Mouse (Mus musculus) MEL (cell line): ENCODE results near the gene Gpr174. TPM values are rescaled to one million over a fixed set of nuclear protein-coding genes. Genes with fewer than 3 reads are reported as not detected.

Experiments
- DNase-seq: peaks from one replicate; pipeline ENCODE4 v3.0.0; 2011; ENCODE audit warnings: low read depth, low spot score
- H3K27ac ChIP-seq: 2 replicates; pipeline ENCODE4 v1.5.1; 2012; ENCODE audit warnings: low read depth, mild to moderate bottlenecking, control low read depth, low read length, moderate library complexity; ENCODE audit not compliant: control insufficient read depth
- H3K27me3 ChIP-seq, 2 experiments: fragments of 150-350 bp in 1 of 2; sonication (generic) in 1 of 2; 2 replicates each; pipeline ENCODE4 v1.6.1; 2012; ENCODE audit warnings: low read length in 2 of 2, mild to moderate bottlenecking in 2 of 2, improper control_type of control experiment in 1 of 2, moderate library complexity in 1 of 2; ENCODE audit not compliant: insufficient read depth in 2 of 2, control insufficient read depth in 1 of 2
- H3K36me3 ChIP-seq, 2 experiments: 2 replicates each; pipeline ENCODE4 v1.6.1; 2012 to 2014; ENCODE audit warnings: low read length in 2 of 2, improper control_type of control experiment in 1 of 2, inconsistent platforms in 1 of 2, mild to moderate bottlenecking in 1 of 2; ENCODE audit not compliant: insufficient read depth in 2 of 2, control insufficient read depth in 1 of 2
- H3K4me1 ChIP-seq, 2 experiments: fragments of 150-350 bp in 1 of 2; sonication (generic) in 1 of 2; 2 replicates each; pipeline ENCODE4 v1.6.1; 2012; ENCODE audit warnings: low read length in 2 of 2, improper control_type of control experiment in 1 of 2, mild to moderate bottlenecking in 1 of 2; ENCODE audit not compliant: insufficient read depth in 2 of 2, control insufficient read depth in 1 of 2
- H3K4me3 ChIP-seq, 2 experiments: fragments of 150-350 bp in 1 of 2; sonication (generic) in 1 of 2; 2 replicates each; pipeline ENCODE4 v1.5.1; 2012; ENCODE audit warnings: low read depth in 2 of 2, low read length in 2 of 2, mild to moderate bottlenecking in 2 of 2, moderate library complexity in 2 of 2, control low read depth in 1 of 2, improper control_type of control experiment in 1 of 2; ENCODE audit not compliant: control insufficient read depth in 1 of 2, insufficient read depth in 1 of 2
- H3K79me2 ChIP-seq: 2 replicates; pipeline ENCODE4 v1.6.1; 2012; ENCODE audit warnings: mild to moderate bottlenecking, low read length, moderate library complexity; ENCODE audit not compliant: control insufficient read depth, poor library complexity, insufficient read depth
- H3K9ac ChIP-seq: 2 replicates; pipeline ENCODE4 v1.6.1; 2012; ENCODE audit warnings: low read depth, mild to moderate bottlenecking, control low read depth, low read length, moderate library complexity; ENCODE audit not compliant: control insufficient read depth, poor library complexity, severe bottlenecking
- H3K9me3 ChIP-seq: fragments of 150-350 bp; sonication (generic); replicated peaks from 2 replicates; pipeline ENCODE4 v1.6.1; 2012; ENCODE audit warnings: mild to moderate bottlenecking, low read length, improper control_type of control experiment, moderate library complexity; ENCODE audit not compliant: insufficient read depth
- CHD1 ChIP-seq: IDR thresholded peaks from 2 replicates; pipeline ENCODE4 v1.6.1; 2012; ENCODE audit warnings: low read depth, mild to moderate bottlenecking, inconsistent platforms, low read length, improper control_type of control experiment
- CHD2 ChIP-seq: IDR thresholded peaks from 2 replicates; pipeline ENCODE4 v1.6.1; 2011; ENCODE audit warnings: low read length, improper control_type of control experiment
- EP300 ChIP-seq, 2 experiments: IDR thresholded peaks; 2 replicates each; pipeline ENCODE4 v1.6.1; 2011; ENCODE audit warnings: improper control_type of control experiment in 2 of 2, low read length in 2 of 2, low read depth in 1 of 2, mild to moderate bottlenecking in 1 of 2
- GATA1 ChIP-seq: IDR thresholded peaks from 2 replicates; pipeline ENCODE4 v1.6.1; 2011; ENCODE audit warnings: low read depth, low read length, improper control_type of control experiment
- JUND ChIP-seq: IDR thresholded peaks from 2 replicates; pipeline ENCODE4 v1.6.1; 2011; ENCODE audit warnings: low read depth, mild to moderate bottlenecking, improper control_type of control experiment, low read length
- MAX ChIP-seq: IDR thresholded peaks from 2 replicates; pipeline ENCODE4 v1.6.1; 2011; ENCODE audit warnings: low read length, improper control_type of control experiment
- MXI1 ChIP-seq: IDR thresholded peaks from 2 replicates; pipeline ENCODE4 v1.6.1; 2011; ENCODE audit warnings: mild to moderate bottlenecking, low read depth, low read length, improper control_type of control experiment
- MYB ChIP-seq: IDR thresholded peaks from 2 replicates; pipeline ENCODE4 v1.6.1; 2011; ENCODE audit warnings: mild to moderate bottlenecking, low read depth, low read length, improper control_type of control experiment
- POLR2A ChIP-seq, 2 experiments: IDR thresholded peaks; 2 replicates each; pipeline ENCODE4 v1.6.1; 2011 to 2012; ENCODE audit warnings: low read length in 2 of 2, mild to moderate bottlenecking in 2 of 2, control low read depth in 1 of 2, improper control_type of control experiment in 1 of 2, low read depth in 1 of 2, moderate library complexity in 1 of 2; ENCODE audit not compliant: control insufficient read depth in 1 of 2, insufficient read depth in 1 of 2, poor library complexity in 1 of 2
- RAD21 ChIP-seq: IDR thresholded peaks from 2 replicates; pipeline ENCODE4 v1.6.1; 2011; ENCODE audit warnings: mild to moderate bottlenecking, low read depth, low read length, improper control_type of control experiment
- SMC3 ChIP-seq: IDR thresholded peaks from 2 replicates; pipeline ENCODE4 v1.6.1; 2011; ENCODE audit warnings: low read depth, low read length, improper control_type of control experiment
- TAL1 ChIP-seq: IDR thresholded peaks from 2 replicates; pipeline ENCODE4 v1.6.1; 2012; ENCODE audit warnings: mild to moderate bottlenecking, inconsistent platforms, low read length, moderate library complexity, mixed read lengths
- TBP ChIP-seq: IDR thresholded peaks from 2 replicates; pipeline ENCODE4 v1.8.0; 2011; ENCODE audit warnings: low read depth, low read length, improper control_type of control experiment
- TCF12 ChIP-seq: IDR thresholded peaks from 2 replicates; pipeline ENCODE4 v1.6.1; 2014; ENCODE audit warnings: low read depth, mild to moderate bottlenecking, inconsistent platforms, low read length, improper control_type of control experiment, moderate library complexity
- UBTF ChIP-seq: IDR thresholded peaks from 2 replicates; pipeline ENCODE4 v1.6.1; 2012; ENCODE audit warnings: low read depth, mild to moderate bottlenecking, inconsistent platforms, low read length, improper control_type of control experiment, moderate library complexity, borderline replicate concordance; ENCODE audit not compliant: insufficient read depth
- USF1 ChIP-seq: IDR thresholded peaks from 2 replicates; pipeline ENCODE4 v1.6.1; 2014; ENCODE audit warnings: low read depth, mild to moderate bottlenecking, inconsistent platforms, low read length, improper control_type of control experiment, moderate library complexity
- USF2 ChIP-seq, 2 experiments: IDR thresholded peaks; 2 replicates each; pipeline ENCODE4 v1.6.1; 2011 to 2012; ENCODE audit warnings: improper control_type of control experiment in 2 of 2, low read length in 2 of 2, borderline replicate concordance in 1 of 2, inconsistent platforms in 1 of 2, low read depth in 1 of 2, mild to moderate bottlenecking in 1 of 2; ENCODE audit not compliant: insufficient read depth in 1 of 2
- ZKSCAN1 ChIP-seq: IDR thresholded peaks from 2 replicates; pipeline ENCODE4 v1.6.1; 2012; ENCODE audit warnings: low read depth, mild to moderate bottlenecking, inconsistent platforms, low read length, improper control_type of control experiment, moderate library complexity
- ZMIZ1 ChIP-seq: IDR thresholded peaks from 2 replicates; pipeline ENCODE4 v1.6.1; 2012; ENCODE audit warnings: low read depth, mild to moderate bottlenecking, inconsistent platforms, low read length, improper control_type of control experiment, moderate library complexity
- ZNF384 ChIP-seq: IDR thresholded peaks from 2 replicates; pipeline ENCODE4 v1.6.1; 2012; ENCODE audit warnings: low read depth, mild to moderate bottlenecking, inconsistent platforms, low read length, improper control_type of control experiment
- polyA plus RNA-seq, 2 experiments: library from polyadenylated mRNA; stranded (reverse) in 1 of 2; unstranded in 1 of 2; fragments of >175 nt in 1 of 2; fragments of >200 nt in 1 of 2; gene quantifications; 2 replicates each; pipeline versions ENCODE4 v1.2.1 to v1.2.4; 2012; ENCODE audit warnings: low replicate concordance in 2 of 2, low read depth in 1 of 2; ENCODE audit not compliant: insufficient read length in 2 of 2, insufficient read depth in 1 of 2, missing spikeins in 1 of 2
- total RNA-seq: library from RNA; depleted of rRNA; stranded (reverse); fragments of 300-350 nt; gene quantifications from 2 replicates; pipeline ENCODE4 v1.2.3, GENCODE M21; 2012

Gene Gpr174
- total and polyA plus RNA-seq, 3 experiments: 1.1 to 2.8 TPM; not detected in 1

DNA sequence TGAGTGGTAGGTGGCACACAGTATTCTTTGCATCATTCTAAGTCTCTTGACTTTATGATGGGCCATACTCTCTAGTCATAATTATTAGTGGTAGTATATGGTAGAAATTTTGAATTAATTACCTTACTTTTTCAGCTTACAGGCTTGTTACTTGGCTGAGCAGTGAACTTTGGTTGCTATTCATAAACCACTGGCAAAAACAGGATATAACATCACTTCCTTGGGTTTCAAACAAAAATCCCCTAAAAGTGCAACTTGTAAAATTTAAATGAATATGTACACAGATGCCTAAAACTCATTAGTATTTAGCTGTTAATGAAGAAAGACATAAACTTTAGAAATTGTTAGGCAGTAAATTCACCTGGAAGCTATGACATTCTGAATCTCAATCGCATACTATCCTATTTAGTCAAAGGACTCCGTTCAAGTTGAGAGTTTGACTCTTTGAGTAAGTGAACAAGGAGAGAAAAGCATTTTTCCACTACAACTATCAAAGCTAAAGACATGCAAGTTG is 38.0 kb upstream of the Gpr174 start:
- Histone ChIP-seq H3K79me2 (no peaks in the 10 kb centered on the region), H3K27ac (no peak overlapping the region), H3K27me3 (no peaks in the 10 kb centered on the region; a peak in 1 of 4 replicates), H3K9me3 (no peaks in the 10 kb centered on the region), H3K36me3 (no peaks in the 10 kb centered on the region), H3K4me1 (no peaks in the 10 kb centered on the region), H3K9ac (no peak overlapping the region)
- DNase-seq: no peak
- no peak for TF ChIP-seq CHD1
- TF ChIP-seq RAD21: no peak
- TF ChIP-seq, all 39 proteins: peak for 0
- H3K4me3 ChIP-seq: no peak overlapping the region

DNA sequence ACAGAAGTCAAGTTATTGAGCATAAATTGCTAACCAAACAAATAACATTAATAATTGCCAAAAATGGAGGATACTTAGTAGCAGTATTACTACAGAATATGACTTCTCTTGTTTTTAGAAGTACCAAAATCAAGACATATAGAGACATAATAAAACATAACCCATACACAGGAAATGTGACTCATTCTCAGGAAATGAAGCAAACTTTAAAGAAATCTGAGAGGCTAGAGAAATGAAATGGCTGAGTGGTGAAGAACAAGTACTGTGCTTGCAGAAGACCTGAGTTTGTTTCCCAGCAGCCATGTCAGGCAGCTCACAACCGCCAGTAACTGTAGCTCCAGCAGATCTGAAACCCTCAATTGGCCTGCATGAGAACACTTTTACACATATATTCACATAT is 30.8 kb upstream of the Gpr174 start:
- Histone ChIP-seq H3K79me2 (no peaks in the 10 kb centered on the region), H3K9ac (no peak overlapping the region), H3K4me1 (no peaks in the 10 kb centered on the region), H3K4me3 (no peak overlapping the region), H3K27ac (no peak overlapping the region), H3K9me3 (no peaks in the 10 kb centered on the region), H3K27me3 (no peaks in the 10 kb centered on the region; a peak in 1 of 4 replicates), H3K36me3 (no peaks in the 10 kb centered on the region)
- TF ChIP-seq MXI1: no peak
- no peak for TF ChIP-seq TAL1
- TF ChIP-seq CHD2: no peak
- no peak for TF ChIP-seq TCF12
- TF ChIP-seq GATA1: no peak
- TF ChIP-seq EP300 (IDR thresholded peaks at IDR 0.05; ENCODE audit: low read depth in 1 of 2, low read length in 2 of 2): no peak
- TF ChIP-seq ZKSCAN1: no peak
- no peak for TF ChIP-seq ZNF384
- TF ChIP-seq MAX: no peak
- TF ChIP-seq SMC3: no peak
- no peak for TF ChIP-seq TBP
- no peak for TF ChIP-seq JUND
- TF ChIP-seq POLR2A (IDR thresholded peaks at IDR 0.05; ENCODE audit: control insufficient read depth in 1 of 2, insufficient read depth in 1 of 2, low read depth in 1 of 2, low read length in 2 of 2, poor library complexity in 1 of 2): no peak
- no peak for TF ChIP-seq RAD21
- no peak for TF ChIP-seq MYB
- no peak for TF ChIP-seq ZMIZ1
- no peak for TF ChIP-seq USF1
- no peak for TF ChIP-seq UBTF
- TF ChIP-seq USF2 (IDR thresholded peaks at IDR 0.05; ENCODE audit: borderline replicate concordance in 1 of 2, insufficient read depth in 1 of 2, low read depth in 1 of 2, low read length in 2 of 2): no peak
- no peak for DNase-seq
